Mouse (Mus musculus) kidney, embryonic 14.5 days (tissue): ENCODE data around the gene Lrrc36. TPM values are rescaled to one million over a fixed set of nuclear protein-coding genes. Genes with fewer than 3 reads are reported as not detected.

Source experiments
- ATAC-seq: fragments of 200-750 bp; cut with Nextera tagmentation; 2 replicates; pipeline ENCODE4 v1.8.0; 2017; ENCODE audit warnings: moderate number of reproducible peaks, mild to moderate bottlenecking, moderate TSS enrichment, moderate library complexity; ENCODE audit not compliant: low FRiP score, low TSS enrichment
- H3K27ac ChIP-seq: fragments of 300-500 bp; sonication (generic); 2 replicates; pipeline ENCODE4 v1.5.1; 2014; ENCODE audit warnings: low read depth, mild to moderate bottlenecking, low read length, moderate library complexity, mixed read lengths
- H3K27me3 ChIP-seq: fragments of 300-500 bp; sonication (generic); 2 replicates; pipeline ENCODE4 v1.6.1; 2014; ENCODE audit warnings: mild to moderate bottlenecking, low read length; ENCODE audit not compliant: control insufficient read depth, insufficient read depth
- H3K36me3 ChIP-seq: fragments of 300-500 bp; sonication (generic); 2 replicates; pipeline ENCODE4 v1.6.1; 2014; ENCODE audit warnings: low read length, mixed read lengths; ENCODE audit not compliant: control insufficient read depth, insufficient read depth
- H3K4me1 ChIP-seq: fragments of 300-500 bp; sonication (generic); 2 replicates; pipeline ENCODE4 v1.6.1; 2014; ENCODE audit warnings: low read length, mixed read lengths; ENCODE audit not compliant: control insufficient read depth, insufficient read depth
- H3K4me2 ChIP-seq: fragments of 300-500 bp; sonication (generic); replicated peaks from 2 replicates; pipeline ENCODE4 v1.6.1; 2014; ENCODE audit warnings: low read depth, mild to moderate bottlenecking, low read length
- H3K4me3 ChIP-seq: fragments of 300-500 bp; sonication (generic); 2 replicates; pipeline ENCODE4 v1.5.1; 2014; ENCODE audit warnings: mild to moderate bottlenecking, low read length
- H3K9ac ChIP-seq: fragments of 300-500 bp; sonication (generic); 2 replicates; pipeline ENCODE4 v1.6.1; 2014; ENCODE audit warnings: low read depth, mild to moderate bottlenecking, low read length, moderate library complexity
- H3K9me3 ChIP-seq: fragments of 300-500 bp; sonication (generic); 2 replicates; pipeline ENCODE4 v1.6.1; 2016; ENCODE audit warnings: low read length; ENCODE audit not compliant: control insufficient read depth
- WGBS: fragments of 180-500 bp; shearing (Covaris S2); extraction: QIAGEN DNeasy Blood & Tissue Kit; methylation state at CpG from one replicate; pipeline ENCODE4 v1.1.7; 2014; 5-methylcytosine and 5-hydroxymethylcytosine counted together
- polyA plus RNA-seq: library from polyadenylated mRNA; unstranded; fragments of >200 nt; fragmentation: Nextera tagmentation; extraction: Ambion mirVana; gene quantifications from 2 replicates; pipeline ENCODE4 v1.2.1, GENCODE M21; 2014

The Lrrc36 gene
- polyA plus RNA-seq, 1 experiment from 2014 or later = not detected

GRCm38 (mm10) chr8:105450977-105451376 is 37.6 kb downstream of the Lrrc36 start:
- Histone ChIP-seq H3K9me3 (no peaks in the 10 kb centered on the region), H3K36me3 (no peaks in the 10 kb centered on the region), H3K4me1 (no peaks in the 10 kb centered on the region), H3K4me2 (no peak overlapping the region), H3K27ac (no peak overlapping the region), H3K9ac (no peak overlapping the region), H3K4me3 (no peak overlapping the region), H3K27me3 (no peaks in the 10 kb centered on the region)
- no peak for ATAC-seq
- 87% methylated on average over 1 of the region's 1 CpGs for WGBS

GRCm38 (mm10) chr8:105451903-105452603 is 38.7 kb downstream of the Lrrc36 start:
- H3K27ac ChIP-seq = no peak overlapping the region
- H3K9ac ChIP-seq = no peak overlapping the region
- H3K4me3 ChIP-seq = no peak overlapping the region
- ATAC-seq = no peak
- no peaks in the 10 kb centered on the region for H3K4me1 ChIP-seq
- H3K4me2 ChIP-seq = no peak overlapping the region
- H3K36me3 ChIP-seq = no peaks in the 10 kb centered on the region
- no peaks in the 10 kb centered on the region for H3K27me3 ChIP-seq
- no peaks in the 10 kb centered on the region for H3K9me3 ChIP-seq
- 66% methylated on average over 15 of the region's 15 CpGs for WGBS

- no peaks in the 10 kb centered on the region for H3K9me3 ChIP-seq
- no peak for ATAC-seq
- WGBS = 58% methylated on average over 5 of the region's 5 CpGs
- H3K4me3 ChIP-seq = no peak overlapping the region
- no peaks in the 10 kb centered on the region for H3K36me3 ChIP-seq
- no peak overlapping the region for H3K4me2 ChIP-seq
- H3K9ac ChIP-seq = no peak overlapping the region
- H3K4me1 ChIP-seq = no peaks in the 10 kb centered on the region
- no peaks in the 10 kb centered on the region for H3K27me3 ChIP-seq
- 0 out of 2 replicates have a peak overlapping the region, but pooled peaks have one; percentile 17 for H3K27ac ChIP-seq
Measured at GRCm38 (mm10) chr8:105453296-105453695, 39.9 kb downstream of the Lrrc36 start.

- no peaks in the 10 kb centered on the region for H3K9me3 ChIP-seq
- H3K4me1 ChIP-seq = no peaks in the 10 kb centered on the region
- H3K4me3 ChIP-seq = no peak overlapping the region
- no peak overlapping the region for H3K27ac ChIP-seq
- no peaks in the 10 kb centered on the region for H3K36me3 ChIP-seq
- H3K4me2 ChIP-seq = no peak overlapping the region
- H3K9ac ChIP-seq = no peak overlapping the region
- 57% methylated on average over 5 of the region's 5 CpGs for WGBS
- ATAC-seq = no peak
- H3K27me3 ChIP-seq = no peaks in the 10 kb centered on the region
Measured at GRCm38 (mm10) chr8:105454088-105454487, 40.7 kb downstream of the Lrrc36 start.

GRCm38 (mm10) chr8:105455218-105455617 is 41.8 kb downstream of the Lrrc36 start:
- H3K36me3 ChIP-seq = no peaks in the 10 kb centered on the region
- no peaks in the 10 kb centered on the region for H3K27me3 ChIP-seq
- H3K4me1 ChIP-seq = no peaks in the 10 kb centered on the region
- no peak overlapping the region for H3K4me2 ChIP-seq
- H3K9me3 ChIP-seq = no peaks in the 10 kb centered on the region
- 61% methylated on average over 10 of the region's 10 CpGs for WGBS
- H3K9ac ChIP-seq = no peak overlapping the region
- no peak overlapping the region for H3K27ac ChIP-seq
- no peak overlapping the region for H3K4me3 ChIP-seq
- no peak for ATAC-seq

- Histone ChIP-seq H3K36me3 (no peaks in the 10 kb centered on the region), H3K4me2 (no peak overlapping the region), H3K9ac (no peak overlapping the region), H3K27ac (no peak overlapping the region), H3K4me3 (no peak overlapping the region), H3K4me1 (no peaks in the 10 kb centered on the region), H3K27me3 (no peaks in the 10 kb centered on the region), H3K9me3 (no peaks in the 10 kb centered on the region)
- WGBS = 20% methylated on average over 13 of the region's 13 CpGs
- 0 out of 2 replicates have a peak, but pooled peaks have one; percentile 33 for ATAC-seq
Measured at GRCm38 (mm10) chr8:105461085-105461803, 47.9 kb downstream of the Lrrc36 start.

- ATAC-seq = no peak
- no peak overlapping the region for H3K27ac ChIP-seq
- H3K4me1 ChIP-seq = no peaks in the 10 kb centered on the region
- 80% methylated on average over 7 of the region's 7 CpGs for WGBS
- no peaks in the 10 kb centered on the region for H3K36me3 ChIP-seq
- H3K9ac ChIP-seq = no peak overlapping the region
- H3K9me3 ChIP-seq = no peaks in the 10 kb centered on the region
- no peaks in the 10 kb centered on the region for H3K27me3 ChIP-seq
- H3K4me2 ChIP-seq = no peak overlapping the region
- H3K4me3 ChIP-seq = no peak overlapping the region
Measured at GRCm38 (mm10) chr8:105464595-105464994, 51.2 kb downstream of the Lrrc36 start.

GRCm38 (mm10) chr8:105466246-105466645 is 52.9 kb downstream of the Lrrc36 start:
- 82% methylated on average over 6 of the region's 6 CpGs for WGBS
- ATAC-seq = no peak

GRCm38 (mm10) chr8:105466700-105467291 is 53.4 kb downstream of the Lrrc36 start:
- H3K27me3 ChIP-seq = no peaks in the 10 kb centered on the region
- no peak overlapping the region for H3K4me2 ChIP-seq
- no peak overlapping the region for H3K27ac ChIP-seq
- ATAC-seq = no peak
- peaks cover 10% of the 10 kb centered on the region for H3K4me1 ChIP-seq
- H3K9me3 ChIP-seq = no peaks in the 10 kb centered on the region
- H3K9ac ChIP-seq = no peak overlapping the region
- WGBS = 76% methylated on average over 7 of the region's 7 CpGs
- H3K36me3 ChIP-seq = no peaks in the 10 kb centered on the region
- no peak overlapping the region for H3K4me3 ChIP-seq

More at GRCm38 (mm10) chr8:105466246-105466645, 52.9 kb downstream of the Lrrc36 start:
- Histone ChIP-seq H3K9ac (no peak overlapping the region), H3K4me1 (peaks cover 10% of the 10 kb centered on the region), H3K27me3 (no peaks in the 10 kb centered on the region), H3K4me2 (no peak overlapping the region), H3K36me3 (no peaks in the 10 kb centered on the region), H3K4me3 (no peak overlapping the region), H3K27ac (no peak overlapping the region), H3K9me3 (no peaks in the 10 kb centered on the region)
